Mouse (Mus musculus) R1 (cell line): Measurements from ENCODE around the gene Map7.
A peak's percentile ranks its signal among the peaks of the same experiment; 100 is the strongest.

Experiments used
- DNase-seq: peaks from one replicate; pipeline ENCODE4 v3.0.0-alpha.2; 2018; ENCODE audit warnings: low read depth, low spot score

Gene Map7

GRCm38 (mm10) chr10:20152131-20152530, 3.9 kb downstream of the Map7 start:
- no peak for DNase-seq

DNA sequence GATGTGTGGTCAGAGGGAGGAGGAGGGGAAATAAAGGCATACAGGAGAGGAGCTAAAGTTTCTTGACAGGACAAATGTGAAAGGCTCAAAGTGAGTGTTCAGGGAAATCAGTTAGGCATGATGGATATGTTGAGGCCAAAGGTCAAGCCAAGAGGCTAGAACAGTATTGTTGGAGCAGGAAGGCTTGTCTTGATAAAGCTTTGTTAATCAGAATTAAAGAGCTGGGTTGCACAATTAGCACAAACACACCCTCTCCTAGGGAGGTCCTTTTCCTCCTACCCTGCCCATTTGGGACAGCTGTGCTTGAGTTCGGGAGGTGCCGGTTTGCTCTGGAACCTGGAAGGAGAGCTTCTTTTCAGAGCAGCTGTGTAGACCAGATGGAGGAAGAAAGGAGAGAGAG, 5.2 kb downstream of the Map7 start:
- peak; percentile 97 for DNase-seq

GRCm38 (mm10) chr10:20155401-20155800, 7.1 kb downstream of the Map7 start:
- no peak for DNase-seq

GRCm38 (mm10) chr10:20157021-20157726, 8.9 kb downstream of the Map7 start:
- peak; percentile 88 for DNase-seq

DNA sequence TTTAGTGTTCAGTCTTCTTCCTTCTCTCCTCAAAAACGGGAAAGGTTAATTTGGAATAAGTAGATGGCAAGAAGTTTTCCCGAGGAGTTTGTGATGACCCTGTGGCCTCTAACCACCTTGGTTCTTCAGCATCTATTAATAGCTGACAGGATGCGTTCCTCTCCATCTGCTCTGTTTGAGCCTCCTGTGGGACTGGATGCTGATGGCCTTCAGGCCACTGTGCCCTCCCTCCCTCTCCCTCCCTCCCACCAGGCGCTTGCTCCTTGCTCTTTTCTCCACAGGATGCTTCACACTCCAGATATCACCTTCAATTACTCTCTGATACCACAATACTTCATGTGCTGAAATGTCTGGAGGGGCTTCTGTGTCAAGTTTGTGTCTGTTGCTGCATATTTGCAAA, 10.5 kb downstream of the Map7 start:
- no peak for DNase-seq

- no peak for DNase-seq
Measured at GRCm38 (mm10) chr10:20159308-20159707, 11.0 kb downstream of the Map7 start.

GRCm38 (mm10) chr10:20160914-20161313, 12.6 kb downstream of the Map7 start:
- peak; percentile 93 for DNase-seq

- no peak for DNase-seq
Measured at GRCm38 (mm10) chr10:20164810-20165209, 16.5 kb downstream of the Map7 start.

DNA sequence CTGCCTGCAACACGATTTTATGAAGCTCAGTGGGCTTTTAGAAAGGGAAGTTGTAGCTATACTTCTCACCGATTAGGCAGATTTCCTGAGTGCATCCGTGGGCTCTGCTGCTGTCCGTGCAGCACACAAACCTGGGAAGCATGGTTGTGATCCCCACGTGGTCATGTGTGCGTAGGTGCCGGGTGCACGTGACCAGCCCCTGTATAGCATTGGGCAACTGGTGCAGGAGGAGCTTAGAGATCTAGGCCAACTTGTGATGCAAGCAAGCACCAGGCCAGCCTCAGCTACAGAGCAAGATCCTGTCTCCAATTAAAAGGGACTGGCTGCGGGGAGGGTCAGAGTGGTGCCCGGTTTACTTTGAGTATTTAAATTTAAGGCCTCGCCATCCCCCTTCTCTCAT, 18.5 kb downstream of the Map7 start:
- peak; percentile 84 for DNase-seq

DNA sequence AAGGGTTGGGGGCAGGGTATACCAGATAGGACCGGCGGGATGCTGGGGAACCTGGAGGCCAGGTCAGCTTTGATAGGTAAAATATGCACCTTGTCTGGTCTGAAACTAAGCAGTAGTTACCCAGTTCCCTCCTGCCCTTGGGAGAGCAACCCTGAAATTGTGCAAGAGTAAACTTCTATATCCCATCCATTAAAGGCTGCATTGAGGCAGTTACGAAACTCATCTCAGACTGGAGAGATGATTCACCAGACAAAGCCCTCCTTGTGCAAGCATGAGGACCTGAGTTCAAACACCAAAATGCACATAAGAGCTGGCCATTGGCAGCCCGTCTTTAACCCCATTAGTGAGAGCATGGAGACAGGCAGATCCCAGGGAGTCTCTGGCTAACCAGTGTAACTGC, 19.2 kb downstream of the Map7 start:
- DNase-seq: no peak

GRCm38 (mm10) chr10:20169182-20169674, 21.0 kb downstream of the Map7 start:
- DNase-seq: no peak

DNA sequence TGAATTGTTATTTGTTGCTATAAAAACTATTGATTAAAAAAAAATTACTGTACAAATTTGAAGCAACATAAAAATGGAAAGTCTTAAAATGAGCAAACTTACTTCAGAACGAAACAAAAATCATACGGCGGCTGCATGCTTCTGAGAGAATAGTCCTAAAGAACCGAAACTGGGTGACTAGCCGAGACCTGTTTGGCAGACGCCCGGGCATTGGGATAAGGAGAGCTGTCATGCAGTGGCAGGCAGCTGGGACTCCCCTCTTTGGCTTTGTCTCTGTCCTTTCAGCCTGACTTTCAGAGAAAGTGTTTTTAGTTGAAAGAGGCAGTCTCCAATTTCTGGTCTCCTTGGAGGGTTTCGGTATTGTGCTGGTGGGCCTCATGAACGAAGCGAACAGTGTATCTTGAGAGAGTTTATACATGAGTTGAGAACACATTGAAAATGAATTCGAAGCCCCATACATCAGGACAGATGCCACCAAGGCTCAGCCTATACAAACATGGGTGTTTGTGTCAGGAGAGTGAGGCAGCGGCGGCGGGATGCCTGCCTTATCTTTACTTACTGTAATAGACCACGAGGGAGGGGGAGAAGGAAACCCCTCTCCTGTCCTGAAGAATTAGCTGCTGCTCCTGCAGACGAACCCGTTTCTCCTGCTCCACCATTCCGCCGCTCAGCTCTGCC, 21.8 kb downstream of the Map7 start:
- DNase-seq: no peak

DNA sequence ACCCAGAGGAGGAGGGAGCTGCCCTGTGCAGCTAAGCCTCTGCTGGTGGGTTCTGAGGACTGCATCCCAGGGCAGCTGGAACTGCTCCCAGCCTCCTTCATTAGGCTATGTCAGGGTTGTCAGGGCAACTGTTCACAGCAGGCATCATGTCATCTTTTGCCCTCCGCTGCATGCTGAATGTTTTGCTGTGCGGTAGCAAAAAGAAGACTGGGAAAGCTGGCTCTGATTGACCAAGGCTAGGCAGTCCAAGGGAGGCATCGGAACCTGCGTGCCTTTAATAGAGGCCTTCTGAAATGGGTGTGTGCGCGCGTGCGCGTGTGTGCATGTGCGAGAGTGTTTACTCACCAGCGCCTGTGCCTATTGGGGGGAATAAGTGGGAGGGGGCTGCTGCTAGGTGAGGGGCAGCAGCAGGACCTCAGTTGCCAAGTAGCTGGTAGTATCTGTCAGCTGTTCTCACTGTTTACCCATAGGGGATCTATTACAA, 22.4 kb downstream of the Map7 start:
- DNase-seq: peak; percentile 92

DNA sequence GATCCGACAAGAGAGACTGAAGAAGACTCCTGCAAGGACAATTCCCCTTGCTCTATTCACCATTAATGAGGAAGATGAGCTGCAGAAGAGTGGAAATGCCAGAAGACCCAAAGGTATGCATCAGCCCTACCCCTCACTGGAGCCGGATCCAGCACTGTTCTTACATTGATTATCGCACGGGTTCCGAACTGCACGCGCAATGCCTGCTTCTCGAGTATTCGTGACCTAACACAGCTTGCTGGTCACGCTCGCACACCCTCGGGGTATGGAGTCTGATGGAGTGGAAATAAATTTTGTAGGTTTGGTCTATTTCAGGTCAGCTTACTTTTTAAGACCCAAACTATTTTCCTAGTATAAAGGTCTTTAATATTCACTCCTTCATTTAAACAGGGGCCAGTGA, 22.9 kb downstream of the Map7 start:
- no peak for DNase-seq

DNA sequence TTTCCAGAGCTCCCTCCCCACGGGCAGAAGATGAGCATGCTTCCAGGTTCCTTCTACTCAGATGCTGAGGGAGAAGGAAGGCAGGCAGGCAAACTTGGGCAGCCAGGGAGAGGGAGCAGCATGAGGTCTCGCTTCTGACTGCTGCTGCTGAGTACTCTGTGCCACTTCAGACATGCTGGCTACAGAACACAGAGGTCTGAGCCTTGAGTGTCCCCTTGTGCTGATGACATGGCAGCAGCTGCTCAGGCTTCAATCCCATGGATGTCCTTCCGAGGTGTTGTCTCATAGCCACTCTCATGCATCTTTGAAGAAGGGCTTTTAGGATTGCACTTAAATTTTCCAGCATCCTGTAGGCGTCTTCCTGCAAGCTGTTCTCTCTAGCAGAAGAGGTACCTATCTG, 23.5 kb downstream of the Map7 start:
- DNase-seq: no peak

GRCm38 (mm10) chr10:20173733-20174132, 25.5 kb downstream of the Map7 start:
- no peak for DNase-seq

- peak; percentile 77 for DNase-seq
Measured at GRCm38 (mm10) chr10:20176054-20176453, 27.8 kb downstream of the Map7 start.

DNA sequence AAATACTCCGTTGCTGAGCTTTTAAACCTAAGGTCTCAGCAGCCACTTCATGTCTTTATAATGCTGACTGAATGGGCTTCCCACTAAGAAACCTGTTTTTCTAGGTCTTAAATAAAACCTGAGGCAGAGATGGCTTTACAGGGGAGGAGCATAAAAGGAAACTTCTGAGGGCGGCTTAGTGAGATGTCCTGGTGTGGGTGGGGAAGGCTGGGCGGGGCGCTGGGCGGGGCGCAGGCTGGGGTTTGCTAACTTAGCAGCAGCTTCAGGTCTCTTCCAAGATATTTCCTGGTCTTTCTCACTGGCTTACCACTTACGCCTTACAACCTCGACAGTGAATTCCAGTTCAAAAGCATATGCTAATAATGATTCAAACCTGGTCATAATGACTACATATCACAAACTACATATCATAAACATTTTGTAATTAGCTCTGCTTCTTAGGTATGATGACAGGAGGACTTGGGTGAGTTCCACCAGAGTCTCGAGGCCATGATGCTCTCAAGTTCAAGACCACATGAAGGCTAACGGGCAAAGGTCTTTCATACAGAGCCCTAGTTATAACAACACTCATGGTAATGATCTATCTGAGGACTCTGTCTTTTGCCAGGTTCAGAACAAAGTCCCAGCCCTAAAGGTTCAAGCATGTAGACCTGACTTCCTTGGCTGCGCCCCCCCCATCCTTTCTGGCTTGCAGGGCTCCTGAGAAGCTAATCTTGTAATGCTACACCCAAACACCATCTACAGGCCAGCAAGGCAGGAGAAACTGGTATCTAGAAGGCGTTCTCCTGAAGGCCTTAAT, 30.7 kb downstream of the Map7 start:
- DNase-seq: peak; percentile 86

DNA sequence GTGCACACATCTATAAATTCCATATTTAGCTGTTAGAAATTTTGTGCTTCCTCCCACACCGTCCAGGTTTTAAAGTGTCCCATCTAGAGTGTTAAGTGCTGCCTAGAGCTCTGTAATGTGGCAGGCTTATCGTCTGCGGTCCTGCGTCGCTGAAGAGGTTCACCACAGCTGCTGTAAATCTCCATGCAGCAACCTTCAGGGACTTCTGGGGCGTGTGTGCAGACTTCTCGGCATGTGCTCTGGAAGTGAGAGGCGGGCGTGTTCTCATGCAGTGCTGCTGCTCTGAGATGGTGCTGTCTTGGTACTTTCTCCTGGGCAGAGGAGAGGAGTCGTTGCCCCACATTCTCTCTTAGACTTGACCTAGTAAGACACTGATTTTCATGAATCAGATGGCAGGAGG, 32.9 kb downstream of the Map7 start:
- DNase-seq: peak; percentile 34

- no peak for DNase-seq
Measured at GRCm38 (mm10) chr10:20181680-20182399, 33.6 kb downstream of the Map7 start.

- DNase-seq: no peak
Measured at GRCm38 (mm10) chr10:20184326-20184725, 36.1 kb downstream of the Map7 start.

- no peak for DNase-seq
Measured at GRCm38 (mm10) chr10:20185264-20185663, 37.0 kb downstream of the Map7 start.
